Mouse (Mus musculus): ENCODE measurements around the gene Ctrb1. TPM values are rescaled to one million over a fixed set of nuclear protein-coding genes. Genes with fewer than 3 reads are reported as not detected.

Gene Ctrb1
- total RNA-seq (2021), result not detected

DNA sequence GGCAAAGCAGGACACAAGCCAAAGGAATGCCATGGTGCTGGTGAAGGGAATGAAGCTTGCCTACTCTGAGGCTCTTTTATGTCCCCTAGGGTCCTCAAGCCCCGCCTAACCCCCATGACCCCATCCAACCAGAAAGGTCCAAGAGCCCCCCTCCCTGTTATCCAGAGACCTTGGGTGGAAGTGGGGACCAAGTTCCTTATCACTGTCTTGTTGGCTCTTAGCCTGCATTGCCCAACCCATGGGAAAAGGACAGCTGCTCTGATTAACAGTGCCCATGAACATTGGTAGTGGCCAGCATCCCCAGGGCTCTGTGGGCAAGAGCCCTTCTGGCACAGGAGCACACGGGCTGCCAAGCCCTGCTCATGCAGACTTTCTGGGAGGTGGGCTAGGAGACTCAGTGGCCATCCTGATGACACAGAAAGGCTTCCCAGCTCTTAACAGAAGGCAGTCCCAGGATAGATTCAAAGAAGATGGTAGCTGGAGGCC is at the start of gene Ctrb1:
TSS of gene Ctrb1 (minus strand) at position 51 of the 486 bp plus-strand sequence.
- DNase-seq, result no peak

DNA sequence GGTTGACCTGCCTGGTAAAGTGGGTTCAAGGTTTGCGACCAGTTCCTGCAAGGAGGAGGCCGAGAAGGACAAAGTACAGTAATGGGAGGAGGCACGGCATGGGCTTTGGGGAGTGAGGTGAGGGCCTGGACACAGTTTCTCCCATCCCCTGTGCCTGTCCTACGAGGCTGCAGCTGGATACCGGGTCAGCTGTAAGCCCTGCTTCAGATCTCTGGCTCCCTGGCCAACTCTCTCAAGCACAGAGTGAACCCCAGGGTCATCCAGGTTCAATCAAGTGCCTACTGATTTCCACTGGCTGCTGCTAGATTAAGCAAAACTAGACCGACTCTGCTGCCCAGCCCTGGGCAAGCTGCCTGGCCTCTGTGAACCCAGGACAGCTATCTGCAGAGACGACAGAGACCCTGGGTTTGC is 49.5 kb upstream of the Ctrb1 start:
- DNase-seq, result no peak

DNA sequence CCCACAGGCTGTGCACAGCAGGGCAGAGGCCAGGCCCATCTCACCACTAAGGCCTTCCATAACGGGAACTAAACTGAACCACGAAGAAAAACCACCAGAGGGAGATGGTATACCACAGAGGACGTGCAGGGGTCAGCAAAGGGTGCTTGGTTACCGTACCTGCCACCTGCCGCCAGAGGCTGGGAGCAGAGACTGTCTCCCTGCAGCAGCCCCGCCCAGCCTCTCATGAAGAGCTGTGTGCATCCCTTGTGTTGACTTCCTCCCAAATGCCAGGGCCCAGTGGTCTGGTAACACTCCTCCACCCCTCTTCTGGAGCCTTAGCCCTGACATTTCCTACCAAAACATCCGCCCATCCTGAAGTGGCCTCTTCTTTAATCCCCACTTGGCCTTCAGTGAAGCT is 48.8 kb upstream of the Ctrb1 start:
- no peak for DNase-seq

DNA sequence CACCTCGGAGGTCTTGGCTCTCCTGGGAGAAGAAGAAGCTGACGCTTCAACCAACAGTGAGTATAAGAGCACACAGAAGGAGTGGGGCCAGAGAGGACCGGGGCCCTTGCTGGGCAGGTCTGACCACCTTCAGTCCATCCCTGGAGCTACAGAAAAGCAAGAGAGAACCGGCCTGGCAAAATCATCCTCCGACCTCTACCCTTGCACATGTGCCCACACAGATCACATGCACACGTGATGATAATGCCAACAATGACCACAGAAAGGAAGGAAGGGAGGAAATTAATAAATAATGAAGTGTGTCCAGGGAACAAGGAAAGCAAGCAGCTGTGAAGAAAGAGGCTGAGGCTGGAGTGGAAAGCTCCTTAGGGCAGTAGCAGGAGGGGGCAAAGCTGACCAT is 48.1 kb upstream of the Ctrb1 start:
- DNase-seq, result no peak

DNA sequence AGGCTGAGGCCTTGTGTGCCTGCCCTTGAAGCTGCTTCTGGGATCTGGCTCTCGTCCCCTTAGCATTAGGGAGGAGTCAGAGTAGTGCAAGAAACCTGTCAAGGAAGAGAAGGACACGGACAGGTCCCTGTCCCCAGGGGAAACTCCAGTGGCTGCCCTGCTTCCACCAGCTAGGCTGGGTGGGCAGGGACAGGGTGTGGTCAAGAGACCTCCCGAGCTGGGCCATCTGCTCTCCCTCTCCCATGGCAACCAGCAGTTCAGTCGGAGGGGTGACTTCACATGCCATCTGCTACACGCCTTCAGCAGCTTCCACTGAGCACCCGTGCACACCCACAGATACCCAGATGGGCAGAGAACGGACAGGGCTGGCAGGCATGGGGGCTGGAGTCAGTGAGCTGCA is 45.5 kb upstream of the Ctrb1 start:
- peak; percentile 63 to 69 for DNase-seq

DNA sequence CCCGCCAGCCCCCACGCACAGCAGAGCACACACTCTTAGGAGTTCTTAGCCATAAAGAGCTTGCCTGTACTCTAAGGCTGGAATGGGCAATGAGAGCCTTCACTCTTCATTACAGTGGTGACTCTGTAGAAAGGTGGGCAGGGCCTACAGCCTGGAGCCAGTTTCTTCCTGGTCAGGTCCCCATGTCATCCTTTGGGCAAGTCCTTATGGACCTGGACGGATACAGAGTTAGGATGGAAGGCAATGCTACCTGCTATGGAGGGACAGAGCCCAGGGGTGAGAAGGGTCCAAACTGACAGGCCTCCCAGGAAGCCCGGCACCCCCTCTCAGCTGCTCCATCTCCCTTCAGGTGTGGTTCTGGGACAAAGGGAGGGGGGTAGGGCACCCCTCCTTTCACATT is 45.0 kb upstream of the Ctrb1 start:
- DNase-seq, result peak in 1 of 2 experiments; percentile 3

DNA sequence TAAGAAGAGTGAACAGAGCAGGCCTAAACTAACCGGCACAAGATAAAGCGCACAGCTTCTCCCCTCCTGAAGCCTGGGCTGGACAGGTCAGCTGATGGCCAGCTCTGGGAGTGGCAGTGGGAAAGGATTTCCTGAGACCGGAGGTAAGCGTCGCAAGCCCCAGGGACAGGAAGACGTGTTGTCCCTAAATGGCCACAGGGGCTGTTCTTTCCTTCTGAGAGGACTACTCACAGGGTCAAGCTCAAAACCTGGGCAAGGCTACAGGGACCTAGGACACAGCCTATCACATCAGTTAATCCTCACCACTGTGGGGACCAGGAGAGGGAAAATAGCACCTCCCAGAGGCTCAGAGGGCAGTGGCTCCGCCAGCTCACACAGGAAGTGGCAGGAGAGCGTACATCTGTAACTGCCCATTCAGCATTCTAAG is 44.5 kb upstream of the Ctrb1 start:
- no peak for DNase-seq

DNA sequence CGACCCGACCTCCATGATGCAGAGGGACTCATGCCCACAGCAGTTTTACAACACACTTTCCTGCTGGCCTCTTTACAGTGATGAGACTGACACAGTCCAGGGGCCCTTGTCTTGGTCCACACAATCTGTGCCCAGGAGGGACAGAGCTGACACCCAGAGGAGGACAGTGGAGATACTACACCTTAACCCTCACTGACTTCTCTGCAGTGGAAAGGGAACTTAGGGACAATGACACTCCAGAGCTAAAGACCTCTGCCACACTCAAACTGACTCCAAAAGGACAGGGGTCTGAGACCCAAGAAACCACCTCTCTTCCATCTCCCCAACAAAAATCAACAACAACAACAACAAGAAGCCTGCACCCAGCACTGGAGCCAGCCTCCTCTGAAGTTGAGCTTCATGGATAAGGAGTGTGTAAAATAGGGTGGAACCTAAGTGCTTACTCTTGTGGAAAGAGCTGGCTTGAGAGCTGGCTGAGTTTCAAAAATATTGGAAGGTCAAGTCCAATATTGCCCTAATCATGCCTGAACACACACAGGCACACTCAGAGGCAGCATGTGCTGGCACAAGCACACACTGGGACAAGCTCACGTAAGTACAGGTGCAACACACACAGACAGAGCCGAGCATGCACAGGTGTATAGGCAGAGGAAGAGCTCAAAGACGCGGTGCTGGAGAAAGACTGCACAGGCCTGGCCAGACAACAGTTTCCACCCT is 43.6 kb upstream of the Ctrb1 start:
- no peak for DNase-seq

DNA sequence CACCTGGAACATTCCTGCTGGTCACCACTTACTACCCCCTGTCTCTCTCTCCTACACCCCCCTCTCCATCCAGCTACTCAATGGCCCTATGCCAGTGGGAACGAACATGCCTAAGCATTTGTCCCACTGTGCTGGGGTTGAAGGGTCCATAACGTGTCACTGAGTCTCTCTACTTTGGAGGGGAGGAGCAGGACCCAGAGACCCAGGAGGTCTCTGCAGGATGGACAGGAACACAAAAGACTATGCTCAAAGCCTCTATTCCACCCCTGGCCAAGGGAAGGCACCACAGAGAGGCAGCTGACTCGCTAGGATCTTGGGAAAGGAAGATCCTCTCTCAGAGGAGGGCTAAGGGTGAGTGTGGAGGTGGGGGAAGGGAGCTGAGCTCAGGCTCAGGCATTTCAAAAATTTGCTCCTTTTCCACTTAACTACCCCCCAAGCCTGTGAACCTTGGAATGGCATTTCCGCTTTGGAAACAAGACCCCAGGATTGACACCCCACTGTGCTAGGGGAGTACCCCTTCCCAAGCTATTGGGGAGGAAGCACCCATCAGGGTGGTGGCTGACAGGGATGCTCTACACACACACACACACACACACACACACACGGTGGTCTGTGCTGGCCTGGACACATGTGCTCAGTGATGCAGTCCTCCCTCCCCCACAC is 42.9 kb upstream of the Ctrb1 start:
- DNase-seq, result no peak

DNA sequence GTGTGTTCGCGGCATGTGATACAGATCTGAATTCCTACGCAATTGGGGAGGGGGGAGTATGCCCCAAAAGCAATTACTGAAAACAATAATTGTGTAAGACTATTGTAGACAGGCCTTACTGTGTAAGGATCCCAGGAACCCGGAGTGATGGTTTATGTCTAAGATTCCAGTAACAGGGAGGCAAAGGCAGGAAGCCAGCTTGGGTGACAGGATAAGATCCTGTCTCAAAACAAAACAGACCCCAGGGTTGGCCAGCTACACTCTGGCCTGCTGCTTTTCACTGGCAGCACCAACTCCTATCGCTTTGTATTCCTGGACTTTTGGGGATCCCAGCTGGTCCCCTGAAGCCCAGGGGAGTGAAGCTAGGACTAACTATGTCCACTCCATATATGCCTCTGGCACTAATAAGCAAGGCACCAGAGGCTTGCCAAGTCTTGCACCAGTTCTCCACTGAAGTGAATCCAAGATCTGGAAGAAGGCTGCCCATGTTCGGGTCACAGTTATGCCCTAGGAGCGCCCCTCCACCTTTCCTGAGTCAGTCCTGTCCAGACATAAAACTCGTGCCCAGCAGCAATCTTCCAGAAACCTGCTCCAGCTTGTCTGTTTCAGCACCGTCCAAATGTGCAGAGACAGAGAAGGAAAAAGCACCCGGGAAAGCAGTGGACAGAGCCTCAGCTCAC is 41.7 kb upstream of the Ctrb1 start:
- no peak for DNase-seq

DNA sequence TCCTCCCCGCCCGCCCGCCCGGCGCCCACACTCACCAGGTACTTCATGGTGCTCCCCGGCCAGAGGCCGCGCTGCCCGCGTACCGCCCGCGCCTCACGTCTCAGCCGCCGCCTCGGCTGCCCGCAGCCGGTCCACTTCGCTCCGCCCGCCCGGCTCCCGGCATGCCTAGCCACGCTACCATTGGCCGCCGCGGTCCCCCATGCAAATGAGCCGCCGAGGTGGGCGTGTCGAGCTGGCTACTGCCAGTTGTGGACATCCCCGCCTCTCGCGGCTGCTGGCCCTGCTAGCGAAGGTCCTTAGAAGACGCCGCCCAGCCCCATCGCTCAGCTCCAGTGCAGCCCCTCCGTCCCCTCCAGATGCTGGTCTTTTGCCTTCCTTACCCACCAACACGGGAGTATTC is 41.2 kb upstream of the Ctrb1 start:
- peak; percentile 95 for DNase-seq

DNA sequence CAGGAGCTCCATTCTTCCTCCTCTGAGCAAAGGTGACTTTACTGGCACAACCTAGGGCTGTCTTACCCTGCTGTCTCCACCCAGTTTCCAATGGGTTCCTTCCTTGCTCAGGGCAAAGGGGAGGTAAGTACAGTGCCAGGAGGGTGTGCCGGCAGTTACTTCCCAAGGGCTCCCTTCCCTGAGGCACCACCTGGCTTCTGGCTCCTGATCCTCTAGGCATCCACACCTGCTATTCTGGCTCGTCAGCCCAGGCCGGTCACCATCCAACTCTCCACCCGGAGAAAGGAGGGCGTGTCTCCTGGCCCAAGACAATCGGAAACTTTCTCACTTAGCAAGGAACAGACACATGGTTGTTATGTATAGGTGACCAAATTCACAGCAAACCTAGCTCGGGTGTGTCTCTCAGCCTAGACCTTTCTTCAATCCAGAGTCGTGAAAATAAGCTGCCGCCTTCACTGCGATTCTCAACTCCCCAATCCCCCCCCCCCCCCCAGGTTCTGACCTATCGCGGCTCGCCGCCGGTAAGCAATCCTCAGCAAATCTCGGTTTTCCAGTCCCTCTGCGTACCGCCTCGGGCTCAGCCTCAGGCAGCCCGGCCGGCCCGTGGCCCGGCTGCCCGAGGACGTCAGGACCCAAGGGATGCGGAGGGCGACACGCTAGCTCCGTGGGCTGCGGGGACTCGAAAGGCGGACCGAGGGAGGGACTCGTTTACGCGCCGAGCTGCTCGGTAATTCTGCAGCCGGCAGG is 40.6 kb upstream of the Ctrb1 start:
- DNase-seq, result no peak

DNA sequence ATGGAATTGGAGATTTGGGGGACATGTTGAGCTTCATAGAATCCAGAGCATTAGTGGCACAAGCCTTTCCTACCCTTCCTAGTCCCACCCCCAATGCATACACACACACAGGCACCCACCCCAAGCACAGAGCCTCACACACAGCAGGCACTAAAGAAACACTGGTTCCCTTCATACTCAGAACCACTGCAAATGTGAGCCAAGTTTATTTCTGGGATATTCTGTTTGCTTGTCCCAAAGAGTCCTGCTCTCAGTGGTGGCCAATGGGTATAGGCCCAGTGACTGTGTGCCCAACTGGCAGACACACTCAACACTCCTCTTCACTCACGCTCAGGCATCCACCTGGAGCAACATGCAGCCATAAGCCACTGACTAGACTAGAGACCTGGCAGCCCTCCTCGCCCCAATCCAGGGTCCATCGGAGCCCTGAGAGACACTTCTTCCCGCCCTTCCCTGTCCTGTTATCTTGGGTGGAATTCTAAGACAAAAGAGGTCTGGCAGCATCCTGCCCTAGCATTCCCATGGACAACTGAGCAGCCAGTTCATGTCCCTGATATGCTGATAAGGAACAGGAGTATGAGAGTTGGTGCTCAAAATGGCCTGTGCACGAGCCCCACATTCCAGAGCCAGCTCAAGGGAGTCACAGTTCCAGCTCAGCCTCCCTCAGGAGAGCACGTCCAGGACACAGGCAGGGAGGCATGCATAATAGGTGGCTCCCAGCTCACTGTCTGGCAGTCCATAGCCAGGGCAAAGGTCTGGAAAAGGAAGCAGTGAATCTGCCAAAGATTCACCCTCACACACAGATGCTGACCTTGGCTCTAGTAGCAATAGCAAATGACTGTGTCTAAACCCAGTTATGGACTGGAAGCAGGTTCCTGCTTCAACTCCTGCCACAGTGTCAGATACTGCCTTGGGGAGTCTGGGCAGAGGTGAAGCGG is 38.7 kb upstream of the Ctrb1 start:
- no peak for DNase-seq

DNA sequence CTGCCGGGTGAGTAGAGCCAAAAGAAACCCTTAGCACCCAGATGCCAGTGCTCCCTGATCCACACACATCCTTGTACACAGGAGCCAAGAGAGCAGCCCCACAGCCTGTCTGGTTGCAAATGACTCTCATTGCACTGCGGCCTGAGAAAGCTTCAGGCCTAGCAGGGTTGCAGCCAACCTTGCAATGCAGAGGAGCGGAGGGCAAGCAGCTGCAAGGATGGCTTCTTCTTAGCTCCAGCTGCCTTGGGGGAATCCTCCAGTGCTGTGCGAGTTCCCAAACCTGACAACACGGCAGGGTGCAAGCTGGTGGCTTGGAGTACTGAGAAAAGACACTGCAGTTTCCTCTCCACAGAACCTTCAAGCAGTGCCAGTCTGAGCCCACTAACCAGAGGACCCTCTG is 37.7 kb upstream of the Ctrb1 start:
- DNase-seq, result no peak

DNA sequence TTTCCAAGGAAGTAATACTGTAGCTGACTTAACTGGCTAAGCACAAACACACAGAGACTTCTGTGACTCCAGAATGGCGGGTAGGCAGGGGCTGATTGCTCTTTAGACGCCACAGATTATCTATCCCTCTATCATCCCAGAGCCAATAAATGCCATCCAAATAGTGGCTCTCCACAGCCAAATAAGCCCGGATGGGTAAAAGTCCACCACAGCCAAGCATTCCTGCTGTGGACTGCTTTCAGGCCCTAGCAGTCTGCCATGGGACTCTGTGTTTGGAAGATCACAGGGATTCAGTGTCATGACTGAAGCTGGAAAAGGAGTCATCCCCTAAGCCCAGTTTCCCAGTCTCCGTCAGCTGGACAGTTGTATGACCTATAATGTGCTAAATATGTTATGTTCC is 36.7 kb upstream of the Ctrb1 start:
- DNase-seq, result no peak

DNA sequence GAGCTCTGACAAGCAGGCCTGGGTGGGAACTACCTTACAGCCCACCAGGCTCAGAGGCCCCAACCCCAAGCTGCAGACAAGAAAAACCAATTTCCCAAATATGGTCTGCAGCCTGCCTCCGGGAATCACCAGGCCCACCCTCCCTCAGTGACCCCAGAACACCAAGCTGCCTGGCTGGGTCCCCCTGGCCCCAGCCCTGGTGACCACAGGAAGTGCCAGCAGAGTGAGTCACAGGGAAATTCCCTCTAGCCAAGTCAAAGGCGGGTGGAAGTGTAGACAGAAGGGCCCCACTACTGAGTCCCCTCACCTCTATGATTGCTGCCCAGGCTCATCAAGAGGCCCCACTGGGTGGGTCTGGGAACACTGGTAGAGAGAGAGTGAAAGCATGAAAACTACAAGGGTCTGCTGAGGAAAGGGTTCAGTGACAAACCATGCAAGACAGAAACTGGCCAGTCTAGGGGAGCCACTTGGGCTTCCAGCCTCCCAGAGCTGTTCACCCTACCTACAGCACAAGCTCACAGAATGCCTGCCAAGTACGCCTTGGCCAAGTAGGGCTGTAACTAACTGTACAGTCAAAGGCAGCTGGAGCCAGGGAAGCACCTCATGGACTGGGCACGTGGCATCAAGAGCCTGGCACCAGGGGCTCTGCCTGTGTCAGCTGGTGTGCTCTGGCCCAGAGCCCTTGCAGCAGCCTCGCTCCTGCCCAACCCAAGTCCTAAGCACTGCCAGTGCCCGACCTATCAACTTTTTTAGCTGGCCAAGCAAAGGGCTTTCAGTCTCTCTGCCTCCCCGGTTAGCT is 35.5 kb upstream of the Ctrb1 start:
- DNase-seq, result peak; percentile 69 to 79

DNA sequence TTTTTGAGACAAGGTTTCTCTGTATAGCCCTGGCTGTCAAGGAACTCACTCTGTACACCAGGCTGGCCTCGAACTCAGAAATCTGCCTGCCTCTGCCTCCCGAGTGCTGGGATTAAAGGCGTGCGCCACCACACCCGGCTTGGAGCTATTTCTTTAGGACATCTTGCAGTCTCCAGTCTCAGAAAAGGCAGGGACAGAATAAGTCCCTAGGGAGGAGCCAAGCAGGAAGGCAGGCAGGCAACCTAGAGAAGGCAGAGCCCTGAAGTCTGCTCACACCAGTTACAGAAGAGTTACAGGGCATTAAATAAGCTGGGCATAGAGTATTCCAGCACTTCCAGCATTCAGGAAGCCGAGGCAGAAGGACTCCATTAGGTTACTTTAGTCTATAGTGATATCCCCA is 34.5 kb upstream of the Ctrb1 start:
- DNase-seq, result no peak

DNA sequence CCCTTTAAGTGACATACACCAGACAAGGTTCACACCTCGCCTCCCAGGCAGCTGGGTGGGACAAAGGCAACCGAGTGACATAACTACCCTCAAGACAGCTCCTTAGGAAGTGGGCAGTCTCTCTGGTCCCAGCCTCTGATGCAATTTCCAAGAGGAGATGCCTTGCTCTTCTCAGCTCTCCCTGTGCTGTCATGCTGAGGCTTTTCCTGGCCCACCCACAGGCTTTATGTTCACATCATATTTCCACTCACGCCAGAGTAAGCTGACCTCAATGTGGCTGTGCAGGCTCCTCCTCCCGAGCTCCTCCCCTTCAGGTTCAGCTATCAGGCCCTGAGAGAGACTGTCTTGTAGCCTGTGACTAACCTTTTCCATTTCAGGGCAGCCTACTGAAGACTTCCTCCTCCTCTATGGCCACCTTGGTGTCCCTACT is 29.3 kb upstream of the Ctrb1 start:
- DNase-seq, result no peak

DNA sequence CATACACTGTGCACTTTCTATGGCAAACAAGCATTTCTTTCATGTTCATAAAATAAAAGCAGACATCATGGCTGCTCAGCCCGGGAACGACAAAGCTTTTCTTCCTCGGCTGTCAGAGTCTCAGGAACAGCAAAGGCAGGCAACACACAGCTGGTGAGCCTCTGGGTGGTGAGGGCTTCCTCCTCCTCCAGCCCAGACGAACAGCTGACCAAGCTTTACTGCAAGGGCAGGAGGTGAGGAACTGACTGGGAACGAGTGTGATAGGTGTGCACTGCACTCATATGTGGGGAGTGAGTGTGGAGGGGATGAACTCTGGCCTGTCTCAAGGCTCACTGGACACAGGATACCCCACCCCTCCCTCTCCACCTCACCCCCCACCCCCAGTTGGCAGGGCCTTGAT is 28.1 kb upstream of the Ctrb1 start:
- DNase-seq, result no peak

DNA sequence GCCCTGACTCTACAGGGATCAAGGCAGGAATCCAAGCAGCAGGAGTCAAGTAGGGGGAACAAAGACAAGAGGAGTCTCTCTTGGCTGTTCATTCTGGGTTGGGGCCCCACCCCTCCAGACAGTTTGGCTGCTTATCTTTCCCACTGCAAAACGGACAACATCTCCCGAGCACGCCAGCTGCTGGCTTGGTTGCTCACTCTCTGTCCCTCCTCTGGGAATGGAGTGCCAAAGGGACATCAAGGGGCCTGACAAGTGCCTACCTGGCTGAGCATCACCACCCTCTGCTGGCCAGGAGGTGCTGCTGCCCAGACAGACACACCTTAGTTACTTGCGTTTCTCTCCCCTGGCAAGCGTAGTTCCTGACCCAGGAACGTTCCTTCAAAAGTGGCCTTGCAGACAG is 27.1 kb upstream of the Ctrb1 start:
- no peak for DNase-seq

DNA sequence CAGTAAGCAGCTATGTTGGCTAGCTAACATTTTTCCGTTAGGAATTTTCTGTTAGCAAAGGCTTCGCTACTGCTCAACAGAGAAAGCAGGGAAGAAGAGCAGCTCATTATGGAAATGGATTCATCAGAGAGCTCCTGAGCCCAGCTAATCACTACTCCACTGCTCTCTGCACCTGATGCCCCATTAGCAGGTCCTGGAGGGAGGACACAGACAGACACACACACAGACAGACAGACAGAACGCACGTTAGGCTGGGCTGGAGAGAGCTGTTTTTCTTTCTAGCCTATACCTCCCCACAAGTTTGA is 26.6 kb upstream of the Ctrb1 start:
- no peak for DNase-seq
